Mouse (Mus musculus) thymus, postnatal 25 days (tissue): Measurements from ENCODE around the gene Cyp39a1.

Experiments
- DNase-seq: peaks from one replicate; pipeline ENCODE4 v3.0.0; 2022

Gene Cyp39a1

DNA sequence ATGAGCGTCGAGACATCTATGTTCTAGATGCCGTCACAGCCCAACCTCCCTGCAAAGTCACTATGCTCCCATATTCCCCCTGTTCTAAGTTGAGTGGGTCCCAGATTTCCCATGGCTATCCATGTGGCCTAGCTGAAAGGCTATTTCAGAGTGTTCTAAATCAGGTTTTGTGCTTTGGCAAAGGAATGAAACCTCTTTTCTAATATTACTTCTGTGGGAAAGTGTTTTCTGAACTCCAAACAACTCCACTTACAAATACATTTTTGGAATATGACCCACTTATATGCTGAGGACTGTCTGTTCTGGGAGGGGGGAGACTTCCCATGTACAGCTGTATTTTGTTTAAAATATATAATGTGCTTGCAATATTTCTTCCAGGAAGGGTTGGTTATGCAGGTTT is 124.5 kb downstream of the Cyp39a1 start:
- DNase-seq, result no peak

DNA sequence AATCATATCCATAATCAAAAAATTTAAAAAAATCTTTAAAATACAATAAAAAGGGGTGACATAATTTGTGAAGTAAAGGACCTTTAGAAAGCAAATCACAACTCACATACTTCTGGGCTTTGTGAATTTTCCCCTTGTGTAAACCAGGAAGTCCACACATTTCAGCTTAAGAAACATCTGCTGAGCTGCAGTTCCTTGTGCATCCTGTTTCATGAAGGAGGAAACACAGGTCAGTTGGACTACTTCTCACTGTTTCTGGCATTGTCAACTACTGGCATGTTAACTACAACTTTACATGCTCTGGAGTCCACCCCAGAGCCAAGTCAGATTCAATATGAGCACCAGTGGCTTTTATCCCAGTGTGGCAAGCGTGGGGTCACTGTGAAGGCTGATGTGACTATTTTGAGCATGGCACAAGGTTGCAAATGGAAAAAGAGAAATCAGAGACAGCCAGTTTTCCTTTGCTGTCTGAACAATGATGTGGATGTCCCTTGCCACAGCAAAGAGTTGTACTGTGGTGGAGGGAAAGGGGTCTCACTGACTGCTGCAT is 127.6 kb downstream of the Cyp39a1 start:
- DNase-seq, result no peak
